Mouse (Mus musculus) forebrain, embryonic 14.5 days (tissue): ENCODE data around the gene Cdk14. TPM values are rescaled to one million over a fixed set of nuclear protein-coding genes. Genes with fewer than 3 reads are reported as not detected.

Experiments used
- ATAC-seq: fragments of 200-750 bp; cut with Nextera tagmentation; 2 replicates; pipeline ENCODE4 v1.8.0; 2017; ENCODE audit warnings: mild to moderate bottlenecking, moderate library complexity
- DNase-seq: peaks from one replicate; pipeline ENCODE4 v3.0.0-alpha.2; 2015; ENCODE audit warnings: low spot score
- H3K27ac ChIP-seq: fragments of 300-500 bp; sonication (generic); 2 replicates; pipeline ENCODE4 v1.5.1; 2014; ENCODE audit warnings: low read depth, mild to moderate bottlenecking, control low read depth, low read length, moderate library complexity
- H3K27me3 ChIP-seq: fragments of 300-500 bp; sonication (generic); replicated peaks from 2 replicates; pipeline ENCODE4 v1.6.1; 2014; ENCODE audit warnings: low read length, control low read depth, mixed read lengths; ENCODE audit not compliant: control insufficient read depth, insufficient read depth
- H3K36me3 ChIP-seq: fragments of 300-500 bp; sonication (generic); 2 replicates; pipeline ENCODE4 v1.6.1; 2014; ENCODE audit warnings: low read length, control low read depth; ENCODE audit not compliant: control insufficient read depth, insufficient read depth
- H3K4me1 ChIP-seq: fragments of 300-500 bp; sonication (generic); 2 replicates; pipeline ENCODE4 v1.6.1; 2014; ENCODE audit warnings: antibody characterized with exemption, low read length, control low read depth; ENCODE audit not compliant: control insufficient read depth, insufficient read depth
- H3K4me2 ChIP-seq: fragments of 300-500 bp; sonication (generic); 2 replicates; pipeline ENCODE4 v1.6.1; 2014; ENCODE audit warnings: mild to moderate bottlenecking, control low read depth, low read length
- H3K4me3 ChIP-seq: fragments of 300-500 bp; sonication (generic); 2 replicates; pipeline ENCODE4 v1.5.1; 2014; ENCODE audit warnings: low read depth, low read length, control low read depth
- H3K9ac ChIP-seq: fragments of 300-500 bp; sonication (generic); 2 replicates; pipeline ENCODE4 v1.6.1; 2014; ENCODE audit warnings: mild to moderate bottlenecking, low read length, control low read depth, moderate library complexity
- H3K9me3 ChIP-seq: fragments of 300-500 bp; sonication (generic); replicated peaks from 2 replicates; pipeline ENCODE4 v1.6.1; 2016; ENCODE audit warnings: low read length, control low read depth, mixed read lengths; ENCODE audit not compliant: control insufficient read depth
- WGBS: fragments of 180-500 bp; shearing (Covaris S2); extraction: QIAGEN DNeasy Blood & Tissue Kit; methylation state at CpG from one replicate; pipeline ENCODE4 v1.1.7; 2014; 5-methylcytosine and 5-hydroxymethylcytosine counted together
- polyA plus RNA-seq: library from polyadenylated mRNA; unstranded; fragments of >200 nt; fragmentation: Nextera tagmentation; extraction: Ambion mirVana; gene quantifications from 2 replicates; pipeline ENCODE4 v1.2.1, GENCODE M21; 2014

Cdk14 gene
- polyA plus RNA-seq, 1 experiment from 2014 or later = 26.6 TPM

- Histone ChIP-seq H3K27ac (no peak overlapping the region), H3K9ac (no peak overlapping the region), H3K27me3 (no peaks in the 10 kb centered on the region), H3K4me3 (no peak overlapping the region), H3K4me2 (no peak overlapping the region), H3K9me3 (no peaks in the 10 kb centered on the region), H3K36me3 (no peaks in the 10 kb centered on the region), H3K4me1 (peaks cover 2% of the 10 kb centered on the region; the same call in 1 of the 2 replicates)
- peak; percentile 19 for DNase-seq
- ATAC-seq = no peak
- 81% methylated on average over 2 of the region's 2 CpGs for WGBS
Observed at GRCm38 (mm10) chr5:4986181-4986580, 433.9 kb downstream of the Cdk14 start.

- WGBS = 87% methylated on average over 4 of the region's 4 CpGs
- DNase-seq = no peak
- no peak overlapping the region for H3K4me2 ChIP-seq
- no peaks in the 10 kb centered on the region for H3K36me3 ChIP-seq
- no peak for ATAC-seq
- no peaks in the 10 kb centered on the region for H3K4me1 ChIP-seq
- H3K27me3 ChIP-seq = no peaks in the 10 kb centered on the region
- no peak overlapping the region for H3K4me3 ChIP-seq
- no peaks in the 10 kb centered on the region for H3K9me3 ChIP-seq
- H3K27ac ChIP-seq = no peak overlapping the region
- H3K9ac ChIP-seq = no peak overlapping the region
Observed at GRCm38 (mm10) chr5:4979551-4979950, 440.6 kb downstream of the Cdk14 start.

DNA sequence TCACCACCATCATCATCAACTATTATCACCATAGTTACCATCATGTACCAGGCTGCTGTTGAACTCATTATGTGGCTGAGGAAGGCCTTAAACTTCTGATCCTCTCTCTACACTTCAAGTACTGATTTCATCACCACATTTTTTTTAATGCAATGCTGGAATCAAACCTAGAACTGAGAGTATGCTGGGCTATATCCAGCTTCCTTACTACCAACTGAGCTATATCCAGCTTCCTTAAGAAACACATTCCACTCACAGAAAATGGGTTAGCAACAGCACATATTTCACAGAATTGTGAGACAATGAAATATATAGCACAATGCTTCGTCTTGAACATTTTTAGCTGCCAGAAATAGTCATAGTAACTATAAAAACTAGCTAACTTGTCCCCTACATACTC is 446.7 kb downstream of the Cdk14 start:
- DNase-seq (no peak), ATAC-seq (no peak)
- H3K4me1 ChIP-seq = no peaks in the 10 kb centered on the region
- H3K4me3 ChIP-seq = no peak overlapping the region
- H3K9ac ChIP-seq = no peak overlapping the region
- H3K27ac ChIP-seq = no peak overlapping the region
- 75% methylated on average over 1 of the region's 1 CpGs for WGBS
- H3K4me2 ChIP-seq = no peak overlapping the region
- H3K9me3 ChIP-seq = no peaks in the 10 kb centered on the region
- no peaks in the 10 kb centered on the region for H3K36me3 ChIP-seq
- no peaks in the 10 kb centered on the region for H3K27me3 ChIP-seq

- 55% methylated on average over 15 of the region's 15 CpGs for WGBS
- H3K9ac ChIP-seq = no peak overlapping the region
- H3K36me3 ChIP-seq = no peaks in the 10 kb centered on the region
- no peaks in the 10 kb centered on the region for H3K9me3 ChIP-seq
- peaks cover 5% of the 10 kb centered on the region; the same call in 1 of the 2 replicates for H3K4me1 ChIP-seq
- H3K27ac ChIP-seq = peak overlapping the region; percentile 29; the same call in 1 of the 2 replicates
- H3K27me3 ChIP-seq = no peaks in the 10 kb centered on the region
- no peak overlapping the region for H3K4me2 ChIP-seq
- peak; percentile 92 for DNase-seq
- H3K4me3 ChIP-seq = no peak overlapping the region
- ATAC-seq = peak; percentile 90
Observed at GRCm38 (mm10) chr5:4962063-4962610, 458.0 kb downstream of the Cdk14 start.

GRCm38 (mm10) chr5:4961636-4962035 is 458.5 kb downstream of the Cdk14 start:
- Histone ChIP-seq H3K9me3 (no peaks in the 10 kb centered on the region), H3K27ac (no peak overlapping the region), H3K27me3 (no peaks in the 10 kb centered on the region), H3K4me2 (no peak overlapping the region), H3K4me1 (peaks cover 5% of the 10 kb centered on the region; the same call in 1 of the 2 replicates), H3K4me3 (no peak overlapping the region), H3K9ac (no peak overlapping the region), H3K36me3 (no peaks in the 10 kb centered on the region)
- 100% methylated on average over 1 of the region's 1 CpGs for WGBS
- DNase-seq (no peak), ATAC-seq (0 out of 2 replicates have a peak, but pooled peaks have one; percentile 4)

DNA sequence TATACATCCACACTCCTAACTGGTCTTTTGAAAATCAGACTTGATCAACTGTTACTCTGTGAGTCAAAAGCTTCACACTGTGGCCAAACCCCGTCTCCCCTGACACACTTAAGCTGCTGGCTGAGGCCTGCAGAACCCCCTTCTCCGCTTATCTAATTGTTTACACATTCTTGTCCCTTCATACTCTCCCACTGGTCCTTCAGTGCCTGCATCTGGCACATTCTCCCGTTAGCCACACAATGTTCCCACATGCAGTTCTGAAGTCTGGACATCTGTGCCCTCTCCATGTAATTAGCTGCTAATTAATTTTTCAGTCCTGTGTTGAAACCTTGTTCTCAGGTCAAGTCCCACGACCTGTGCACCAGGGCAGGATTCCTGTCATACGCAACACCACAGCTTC is 460.7 kb downstream of the Cdk14 start:
- Histone ChIP-seq H3K27ac (no peak overlapping the region), H3K36me3 (no peaks in the 10 kb centered on the region), H3K27me3 (no peaks in the 10 kb centered on the region), H3K4me3 (no peak overlapping the region), H3K9ac (no peak overlapping the region), H3K4me1 (peaks cover 5% of the 10 kb centered on the region; the same call in 1 of the 2 replicates), H3K9me3 (no peaks in the 10 kb centered on the region), H3K4me2 (no peak overlapping the region)
- ATAC-seq (peak; percentile 33; the same call in 1 of the 2 replicates), DNase-seq (peak; percentile 37)
- WGBS = 20% methylated on average over 5 of the region's 5 CpGs

DNA sequence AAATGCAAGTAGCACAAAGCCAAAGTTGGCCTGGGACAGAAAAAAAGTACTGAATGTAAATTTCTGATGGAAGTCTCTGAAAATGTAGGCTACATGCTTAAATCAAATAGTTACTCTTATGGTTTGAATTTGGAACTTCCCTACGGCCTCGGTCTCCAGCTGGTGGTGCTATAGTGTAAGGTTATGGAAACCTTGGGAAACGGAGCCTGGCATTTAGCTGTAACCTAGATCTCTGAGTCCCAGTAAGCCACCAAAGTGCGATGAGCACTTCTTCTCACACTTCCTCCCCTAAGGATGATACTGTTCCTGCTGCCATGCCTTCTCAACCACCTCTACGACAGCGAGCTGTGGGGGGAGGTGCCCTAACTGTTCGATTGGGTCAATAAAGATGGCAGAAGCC is 464.1 kb downstream of the Cdk14 start:
- H3K27ac ChIP-seq = no peak overlapping the region
- H3K4me2 ChIP-seq = no peak overlapping the region
- 85% methylated on average over 7 of the region's 7 CpGs for WGBS
- ATAC-seq (no peak), DNase-seq (no peak)
- H3K4me1 ChIP-seq = peaks cover 3% of the 10 kb centered on the region; the same call in 1 of the 2 replicates
- no peak overlapping the region for H3K9ac ChIP-seq
- H3K9me3 ChIP-seq = no peaks in the 10 kb centered on the region
- H3K4me3 ChIP-seq = no peak overlapping the region
- no peaks in the 10 kb centered on the region for H3K36me3 ChIP-seq
- H3K27me3 ChIP-seq = no peaks in the 10 kb centered on the region

GRCm38 (mm10) chr5:4955392-4955791 is 464.7 kb downstream of the Cdk14 start:
- Histone ChIP-seq H3K4me3 (no peak overlapping the region), H3K9me3 (no peaks in the 10 kb centered on the region), H3K36me3 (no peaks in the 10 kb centered on the region), H3K4me2 (no peak overlapping the region), H3K9ac (no peak overlapping the region), H3K27me3 (no peaks in the 10 kb centered on the region), H3K27ac (no peak overlapping the region), H3K4me1 (peaks cover 3% of the 10 kb centered on the region; the same call in 1 of the 2 replicates)
- DNase-seq (no peak), ATAC-seq (no peak)
- WGBS = 75% methylated on average over 2 of the region's 2 CpGs

- H3K27ac ChIP-seq = no peak overlapping the region
- H3K9me3 ChIP-seq = no peaks in the 10 kb centered on the region
- H3K9ac ChIP-seq = no peak overlapping the region
- WGBS = 85% methylated on average over 7 of the region's 7 CpGs
- no peaks in the 10 kb centered on the region for H3K4me1 ChIP-seq
- no peak overlapping the region for H3K4me3 ChIP-seq
- H3K27me3 ChIP-seq = no peaks in the 10 kb centered on the region
- H3K4me2 ChIP-seq = no peak overlapping the region
- ATAC-seq = no peak
- no peaks in the 10 kb centered on the region for H3K36me3 ChIP-seq
- no peak for DNase-seq
Observed at GRCm38 (mm10) chr5:4949433-4949832, 470.7 kb downstream of the Cdk14 start.
